Mouse (Mus musculus): ENCODE results near the gene Ciao1.
"Not testable (repeated sequence)": the region's sequence is repeated elsewhere in the genome, so short reads cannot be mapped to it uniquely, and the experiment has no call there.

DNA sequence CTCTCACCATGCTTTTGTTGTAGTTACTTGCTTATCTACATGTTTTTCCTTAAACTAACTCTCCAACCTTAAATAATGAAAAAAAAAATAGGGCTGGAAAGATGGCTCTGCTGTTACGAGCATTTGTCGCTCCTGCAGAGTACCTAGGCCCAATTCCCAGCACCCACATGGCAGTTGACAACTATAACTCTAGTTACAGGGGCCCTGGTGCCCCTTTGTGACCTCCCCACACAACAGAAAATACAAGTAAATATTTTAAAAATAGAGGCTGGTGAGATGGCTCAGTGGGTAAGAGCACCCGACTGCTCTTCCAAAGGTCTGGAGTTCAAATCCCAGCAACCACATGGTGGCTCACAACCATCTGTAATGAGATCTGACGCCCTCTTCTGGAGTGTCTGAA lies 41.7 kb downstream of the Ciao1 start:
- TF ChIP-seq CTCF (IDR thresholded peaks at IDR 0.05; ENCODE audit: control insufficient read depth, insufficient read depth, insufficient replicate concordance, low read depth, low read length); POLR2A (IDR thresholded peaks at IDR 0.05; ENCODE audit: control insufficient read depth, low read depth, low read length): not testable (repeated sequence)

Data from testis, adult 2 months (tissue).